Mouse (Mus musculus) mouse embryonic stem cell (cell line): ENCODE results near the gene Upk1b.

Source experiments
- in situ Hi-C, 2 experiments: fragments of 300-500 bp; cut with MboI; formaldehyde crosslinking; loops; 1 replicate in 1 of 2; 3 replicates in 1 of 2; pipeline ENCODE4 v1.14.3; 2019 to 2020; ENCODE audit warnings: low sequenced_read_pairs in 2 of 2, low pct_unique_long_range_greater_than_20kb in 1 of 2, mixed read lengths in 1 of 2; ENCODE audit not compliant: unreplicated experiment in 1 of 2

Gene Upk1b

DNA sequence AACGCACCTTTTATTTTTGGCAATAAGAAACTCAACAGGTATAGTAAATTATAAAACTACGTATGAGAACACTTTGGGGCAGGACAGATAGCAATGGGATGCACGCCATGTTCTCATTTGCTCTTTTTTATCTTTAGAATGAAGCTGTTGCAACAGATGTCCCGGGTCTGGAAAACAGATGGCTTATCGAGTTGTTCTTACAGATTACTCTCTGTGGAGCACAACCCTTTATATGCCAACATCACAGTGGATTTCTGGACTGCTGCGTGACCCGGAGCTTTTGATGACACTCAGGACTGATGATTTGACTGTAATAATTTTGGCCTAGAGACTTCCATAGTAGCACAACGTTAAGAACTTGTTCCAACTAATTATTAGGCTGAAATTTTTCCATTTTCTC, 32.4 kb downstream of the Upk1b start:
- in situ Hi-C loops, result no loop called here

DNA sequence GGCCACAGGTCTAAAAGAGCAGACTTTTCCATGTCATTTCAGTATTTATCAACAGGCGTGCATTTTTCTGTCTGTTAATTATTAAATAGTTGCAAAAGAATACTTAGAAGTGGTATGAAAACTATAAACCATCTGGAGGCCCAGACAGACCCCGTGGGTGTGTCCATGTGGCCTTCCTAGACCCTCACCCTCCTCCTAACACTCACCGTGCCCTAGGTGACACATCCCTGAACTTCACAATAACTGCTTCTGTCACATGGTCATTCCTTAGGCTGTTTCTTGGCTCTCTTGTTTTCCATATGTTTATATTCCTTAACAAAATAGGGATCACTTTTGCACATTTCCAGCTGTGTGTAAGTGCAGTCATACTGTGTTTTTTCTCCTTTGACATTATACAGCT, 33.5 kb downstream of the Upk1b start:
- in situ Hi-C loops, result no loop called here

DNA sequence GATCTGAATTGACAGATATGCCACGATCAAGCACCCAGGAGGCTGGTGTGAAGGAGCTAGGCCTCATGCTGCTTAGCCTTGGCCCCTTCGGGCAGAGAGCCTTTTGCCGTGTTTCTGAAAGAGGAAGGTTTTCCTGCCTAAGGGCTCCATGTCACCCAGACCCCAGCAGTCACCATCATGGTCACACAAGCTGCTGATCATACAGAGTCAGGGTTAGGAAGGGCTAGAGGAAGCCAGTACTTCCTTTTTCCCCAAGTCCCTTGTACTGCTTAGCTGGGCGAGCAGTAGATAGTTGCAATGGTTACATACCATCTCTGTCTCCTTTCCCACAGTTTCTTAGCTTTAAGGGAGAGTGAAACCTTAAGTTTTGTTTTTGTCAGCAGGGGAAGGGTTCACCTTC, 36.6 kb downstream of the Upk1b start:
- in situ Hi-C loops, result no loop called here

DNA sequence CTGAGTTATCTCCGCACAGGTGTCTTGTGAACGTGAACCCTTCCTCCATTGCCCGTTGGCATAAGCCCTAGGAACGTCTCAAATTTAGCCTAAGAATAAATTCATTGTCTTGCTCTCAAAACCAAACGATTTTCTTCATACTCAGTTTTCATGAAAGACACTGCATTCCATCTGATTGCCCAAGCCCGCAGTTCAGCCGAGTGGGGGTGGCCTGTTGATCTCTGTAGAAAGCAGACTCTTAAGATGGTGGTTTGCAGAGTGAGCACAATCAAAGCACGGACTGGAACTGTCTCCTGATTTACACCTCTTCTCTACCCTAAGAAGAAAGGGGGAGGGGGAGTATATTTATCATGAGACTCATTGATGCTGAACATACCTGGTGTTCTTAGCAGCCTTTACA, 37.7 kb downstream of the Upk1b start:
- in situ Hi-C loops, result no loop called here

DNA sequence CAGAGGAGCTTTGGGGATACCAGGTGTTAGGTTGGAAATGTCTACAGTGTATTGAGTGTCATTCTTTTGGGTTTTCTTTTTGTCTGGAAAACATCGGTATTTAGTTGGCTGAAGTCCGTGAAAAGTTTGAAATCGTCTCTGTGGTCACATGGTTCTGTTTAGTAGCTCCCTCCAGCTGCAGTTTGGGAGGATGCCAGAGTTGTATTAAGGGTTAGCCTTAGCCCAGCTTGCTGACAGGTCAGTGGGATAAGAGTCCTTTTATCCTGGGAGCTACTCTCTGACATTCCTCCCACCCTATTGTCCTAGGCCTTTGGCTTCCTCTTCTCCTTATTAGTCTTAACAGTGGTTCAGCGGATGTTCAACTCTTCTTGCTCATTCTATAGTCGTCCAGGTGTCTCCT, 38.2 kb downstream of the Upk1b start:
- in situ Hi-C loops, result no loop called here

DNA sequence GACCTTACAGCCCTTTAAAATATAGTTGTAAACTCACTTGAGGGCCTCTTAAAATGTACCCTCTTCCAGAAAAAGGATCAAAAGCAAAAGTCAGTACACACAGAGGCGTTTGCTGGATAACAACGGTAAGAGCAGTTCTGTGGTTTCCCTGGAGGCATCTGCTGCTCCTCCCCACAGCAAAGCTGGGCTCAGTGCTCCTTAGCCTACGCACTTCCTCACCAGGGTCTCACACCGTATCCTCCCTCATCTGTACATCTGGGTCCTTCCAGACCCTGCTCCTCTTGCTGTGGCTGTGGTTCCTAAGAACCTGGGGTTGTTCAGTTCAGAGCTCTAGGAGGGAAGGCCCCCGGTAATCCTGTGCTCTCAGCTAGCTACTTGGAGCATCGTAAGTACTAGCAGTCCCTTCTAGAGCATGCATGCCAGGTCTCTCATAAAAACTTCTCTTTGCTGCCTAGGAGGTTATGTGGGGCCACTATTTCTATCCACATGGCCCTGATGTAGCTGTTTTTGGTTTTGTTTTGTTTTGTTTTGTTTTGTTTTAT, 39.2 kb downstream of the Upk1b start:
- in situ Hi-C loops, result no loop called here

DNA sequence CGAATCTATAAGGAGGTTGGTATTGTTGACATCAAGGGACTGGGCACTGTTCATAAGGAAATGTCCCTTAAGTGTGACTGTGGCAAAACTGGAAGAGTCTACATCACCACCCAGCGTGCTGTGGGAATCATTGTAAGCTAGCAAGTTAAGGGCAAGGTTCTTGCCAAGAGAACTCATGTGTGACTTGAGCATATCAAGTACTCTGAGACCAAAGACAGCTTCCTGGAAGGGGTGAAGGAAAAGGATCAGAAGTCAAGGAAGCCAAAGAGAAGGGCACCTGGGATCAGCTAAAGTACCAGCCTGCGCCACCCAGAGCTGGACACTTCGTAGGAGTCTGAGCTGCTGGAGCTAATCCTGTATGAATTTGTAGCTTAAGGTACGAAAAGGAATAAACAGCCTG, 39.9 kb downstream of the Upk1b start:
- in situ Hi-C loops, result no loop called here

DNA sequence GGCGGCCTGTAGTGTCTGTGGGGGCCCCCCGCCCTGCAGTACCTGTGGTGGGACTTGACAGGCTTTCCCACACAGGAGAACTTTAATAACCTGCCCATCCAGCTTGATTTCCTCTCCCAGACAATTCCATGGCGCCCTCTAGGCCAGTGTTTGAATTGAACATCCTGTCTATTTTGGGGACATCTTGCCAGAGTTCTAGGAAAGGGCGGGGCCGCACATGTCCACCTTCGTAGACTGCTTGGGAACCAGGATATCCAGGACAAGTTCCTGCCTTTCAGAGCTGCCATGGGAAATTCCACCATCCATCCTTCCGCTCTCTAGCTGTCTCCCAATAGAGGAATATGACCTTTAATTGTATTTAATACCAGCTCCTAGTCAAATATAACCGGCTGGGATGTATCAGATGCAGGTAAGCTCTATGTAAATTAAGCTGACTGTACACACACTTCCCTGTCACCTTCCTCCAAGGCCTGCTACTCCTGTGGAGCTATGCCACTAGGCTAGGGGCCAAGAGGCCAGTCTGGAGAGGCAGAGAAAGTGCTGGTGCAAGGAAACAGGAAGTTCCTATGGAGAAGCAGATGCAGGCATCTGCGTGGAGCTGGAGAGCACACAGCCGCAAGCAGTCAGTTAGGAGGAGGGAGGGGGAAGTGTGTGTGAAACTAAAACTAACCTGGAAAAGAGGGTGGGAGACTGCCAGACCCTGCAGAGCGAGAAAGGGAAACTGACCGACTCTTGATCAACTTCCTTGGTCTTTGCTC, 41.8 kb downstream of the Upk1b start:
- in situ Hi-C loops, result no loop called here

DNA sequence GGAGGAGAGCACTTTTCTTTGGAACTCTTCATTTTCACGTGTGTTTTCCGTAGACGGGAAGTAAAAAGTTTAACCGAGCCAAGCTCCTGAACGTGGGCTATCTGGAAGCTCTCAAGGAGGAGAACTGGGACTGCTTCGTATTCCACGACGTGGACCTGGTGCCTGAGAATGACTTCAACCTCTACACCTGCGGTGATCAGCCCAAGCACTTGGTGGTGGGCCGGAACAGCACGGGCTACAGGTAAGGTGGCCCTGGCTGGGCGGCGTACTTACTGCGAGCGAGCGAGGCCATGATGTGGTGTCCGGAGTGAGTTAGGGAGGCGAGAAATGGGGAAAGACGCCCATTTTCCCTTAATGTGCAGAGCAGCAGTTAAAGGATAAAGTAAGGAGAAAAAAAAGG, 42.5 kb downstream of the Upk1b start:
- in situ Hi-C loops, result no loop called here

DNA sequence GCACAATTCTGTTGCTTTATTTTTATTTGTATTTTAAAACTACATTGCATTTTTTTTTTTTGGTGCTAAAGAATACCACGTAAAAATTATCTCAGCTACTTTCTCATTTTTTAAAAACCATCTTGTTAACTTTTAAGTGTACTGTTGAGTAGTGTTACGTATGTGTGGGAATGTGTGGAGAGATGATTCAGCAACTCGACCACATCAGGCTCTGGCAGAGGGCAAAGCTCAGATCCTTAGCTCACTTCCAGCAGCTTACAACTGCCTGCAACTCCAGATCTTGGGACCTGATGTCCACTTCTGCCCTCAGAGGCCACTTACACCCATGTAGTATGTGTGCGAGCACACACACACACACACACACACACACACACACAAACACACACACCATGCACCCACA, 43.6 kb downstream of the Upk1b start:
- in situ Hi-C loops, result no loop called here

DNA sequence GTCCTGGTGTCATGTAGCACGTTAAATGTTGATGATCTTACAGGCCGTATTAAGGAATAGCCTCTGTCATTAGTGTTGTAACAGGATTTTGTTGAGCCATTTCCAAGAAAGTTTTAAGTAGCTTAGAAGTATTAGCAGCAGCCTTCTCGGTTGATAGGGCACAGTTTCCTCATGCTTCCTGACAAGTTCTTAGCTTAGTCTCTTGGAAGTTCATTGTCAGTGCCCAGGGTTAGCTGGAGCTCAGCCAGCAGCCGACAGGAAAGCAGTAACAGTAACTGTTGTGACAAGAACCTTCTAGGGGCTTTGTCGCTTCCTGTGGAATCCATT, 44.0 kb downstream of the Upk1b start:
- in situ Hi-C loops, result no loop called here

DNA sequence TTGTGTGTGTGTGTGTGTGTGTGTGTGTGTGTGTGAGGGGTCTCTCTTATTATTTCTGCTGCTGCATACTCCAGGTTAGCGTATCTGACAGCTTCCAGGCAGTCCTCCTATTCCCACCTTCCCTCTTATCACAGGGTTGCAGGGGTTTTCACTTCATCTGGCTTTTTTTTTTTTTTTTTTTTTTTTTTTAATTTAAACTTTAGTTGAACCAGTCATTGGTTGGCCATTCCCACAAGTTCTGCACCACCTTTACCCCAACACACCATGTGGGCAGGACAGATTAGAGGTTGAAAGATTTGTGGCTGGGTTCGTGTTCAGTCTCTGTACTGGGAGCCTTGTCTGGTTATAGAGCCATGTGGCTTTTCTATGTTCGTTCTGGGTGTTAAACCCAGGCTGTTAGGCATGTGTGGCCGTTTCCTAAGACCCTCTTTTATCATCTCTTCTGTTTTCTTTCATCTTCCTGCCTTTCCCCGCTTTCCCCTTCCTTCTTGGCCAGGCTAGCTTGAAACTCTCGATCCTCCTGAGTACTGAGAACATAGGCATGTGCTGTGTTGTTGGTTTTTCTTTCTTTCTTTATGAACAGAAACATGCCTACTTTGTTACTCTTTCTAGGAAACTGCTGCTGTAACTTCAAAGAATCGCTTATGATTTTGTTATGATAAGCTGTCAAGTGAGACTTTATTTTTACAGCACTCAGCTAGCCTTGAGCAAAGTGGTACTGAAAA, 44.5 kb downstream of the Upk1b start:
- in situ Hi-C loops, result no loop called here

DNA sequence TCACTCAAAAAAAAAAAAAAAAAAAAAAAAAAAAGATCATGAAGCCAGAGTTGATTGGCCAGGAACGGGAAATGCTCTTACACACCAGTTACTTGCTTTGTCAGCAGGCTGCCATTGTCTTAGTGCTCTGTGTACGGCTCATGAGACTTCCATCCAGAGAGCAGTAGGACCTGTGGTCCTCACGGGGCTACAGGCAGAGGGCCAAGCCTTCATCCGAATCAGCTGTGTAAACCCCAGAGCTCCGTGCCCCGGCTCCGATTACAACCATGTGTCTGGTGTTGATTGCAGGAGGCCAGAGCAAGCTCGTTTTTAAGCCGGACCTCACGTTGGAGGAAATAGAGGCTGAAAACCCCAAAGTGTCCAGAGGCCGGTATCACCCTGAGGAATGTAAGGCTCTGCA, 46.5 kb downstream of the Upk1b start:
- in situ Hi-C loops, result no loop called here

DNA sequence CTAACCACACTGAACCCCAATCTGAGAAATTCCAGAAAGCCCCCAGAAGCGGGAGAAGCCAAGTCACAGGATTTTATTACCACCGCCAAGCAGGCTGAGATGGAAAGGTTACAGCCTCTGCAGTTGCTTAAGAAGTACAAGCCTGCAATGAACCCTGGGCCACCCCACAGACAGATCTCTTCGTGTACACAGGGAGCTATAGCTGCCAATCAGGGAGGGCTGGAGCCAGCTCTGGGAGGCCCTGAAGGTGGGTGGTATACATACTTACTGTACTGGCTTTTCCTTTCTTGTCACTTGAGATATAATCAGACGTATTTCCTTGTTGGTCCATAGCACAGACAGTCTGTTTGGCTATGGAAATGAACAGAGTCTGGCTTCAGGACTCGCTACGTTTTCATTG, 49.3 kb downstream of the Upk1b start:
- in situ Hi-C loops, result no loop called here

DNA sequence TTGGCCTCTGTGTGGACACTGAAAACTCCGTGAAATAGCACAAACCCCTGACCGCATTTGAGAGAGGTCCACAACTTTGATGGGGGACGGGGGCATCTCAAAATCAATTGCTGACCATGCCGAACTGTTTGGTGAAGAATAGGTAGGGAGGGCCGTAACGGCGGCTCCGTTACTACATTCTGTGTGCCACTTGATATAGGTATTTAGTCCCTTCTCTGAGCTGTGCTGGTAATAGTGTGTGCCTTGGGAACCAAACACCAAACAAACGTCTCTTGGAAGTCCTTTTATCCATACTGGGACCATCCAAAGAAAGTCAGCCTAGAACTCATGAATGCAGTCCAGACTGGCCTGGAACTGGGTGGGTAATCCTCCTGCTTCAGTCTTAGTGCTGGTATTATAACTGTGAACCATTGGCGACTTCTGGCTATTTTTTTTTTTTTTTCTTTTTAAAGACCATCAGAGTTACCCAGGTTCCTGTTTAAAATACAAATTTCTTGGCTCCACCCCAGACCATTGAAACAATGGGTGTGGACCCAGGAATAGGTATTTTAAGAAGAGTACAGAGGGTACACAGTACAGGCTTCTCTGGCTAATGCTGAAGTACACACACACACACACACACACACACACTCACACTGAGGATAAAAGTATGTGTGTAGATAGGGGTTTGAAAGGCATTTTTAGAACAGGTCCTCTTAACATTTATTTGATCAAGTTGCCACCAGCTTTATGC, 56.0 kb downstream of the Upk1b start:
- in situ Hi-C loops, result no loop called here

DNA sequence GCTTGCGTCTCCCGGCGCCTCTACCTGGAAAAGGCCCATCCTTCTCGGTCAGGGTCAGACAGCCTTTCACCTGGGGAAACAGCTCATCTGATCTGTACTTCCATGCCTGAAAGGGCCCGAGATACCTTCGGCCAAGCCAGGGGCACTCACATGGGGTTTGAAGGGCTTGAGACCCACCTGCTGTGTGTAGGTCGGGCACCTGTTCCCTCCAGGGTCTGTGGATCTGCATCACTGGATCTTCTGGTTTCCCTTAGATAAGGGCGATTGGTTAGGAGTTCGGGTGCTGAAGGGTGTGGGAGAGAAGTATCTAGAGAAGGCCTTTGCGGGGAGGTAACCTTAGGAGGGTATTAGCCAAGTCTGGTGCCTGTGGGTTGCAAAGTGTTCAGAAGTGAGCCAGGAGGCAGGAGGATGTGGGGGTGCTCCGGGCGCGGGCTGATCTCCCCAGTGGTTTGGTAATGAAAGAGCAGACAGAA, 57.4 kb downstream of the Upk1b start:
- in situ Hi-C loops, result no loop called here

DNA sequence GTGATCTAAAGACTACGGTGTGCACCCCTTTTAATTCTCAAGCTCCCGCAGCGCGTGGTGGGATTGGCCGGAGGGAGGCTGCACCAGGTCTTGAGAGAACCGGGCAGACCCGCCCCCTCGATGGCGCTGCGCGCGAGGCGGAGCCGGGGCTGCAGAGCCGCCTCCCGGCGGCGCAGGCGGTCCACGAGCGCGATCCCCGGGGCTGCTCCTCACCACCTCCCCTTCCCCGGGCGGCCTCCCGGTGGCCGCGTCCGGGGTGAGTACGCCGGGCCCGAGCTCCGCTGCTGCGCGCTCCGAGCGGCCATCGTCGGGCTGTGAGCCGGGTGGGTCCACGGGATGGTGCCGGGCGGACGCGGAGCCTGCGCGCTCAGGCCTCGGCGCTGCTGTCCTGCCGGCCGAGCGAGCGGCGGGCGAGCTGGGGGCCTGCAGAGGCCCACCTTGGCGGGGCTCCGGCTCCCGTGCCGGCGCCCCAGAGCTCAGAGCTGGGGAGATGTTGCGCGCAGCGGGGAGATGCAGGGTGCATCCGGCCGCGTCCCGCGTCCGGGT, 57.9 kb downstream of the Upk1b start, which contains the start of gene B4galt4:
Gene B4galt4, plus strand, starts transcription at position 152 of the 546 bp plus-strand sequence.
- in situ Hi-C loops, result no loop called here

DNA sequence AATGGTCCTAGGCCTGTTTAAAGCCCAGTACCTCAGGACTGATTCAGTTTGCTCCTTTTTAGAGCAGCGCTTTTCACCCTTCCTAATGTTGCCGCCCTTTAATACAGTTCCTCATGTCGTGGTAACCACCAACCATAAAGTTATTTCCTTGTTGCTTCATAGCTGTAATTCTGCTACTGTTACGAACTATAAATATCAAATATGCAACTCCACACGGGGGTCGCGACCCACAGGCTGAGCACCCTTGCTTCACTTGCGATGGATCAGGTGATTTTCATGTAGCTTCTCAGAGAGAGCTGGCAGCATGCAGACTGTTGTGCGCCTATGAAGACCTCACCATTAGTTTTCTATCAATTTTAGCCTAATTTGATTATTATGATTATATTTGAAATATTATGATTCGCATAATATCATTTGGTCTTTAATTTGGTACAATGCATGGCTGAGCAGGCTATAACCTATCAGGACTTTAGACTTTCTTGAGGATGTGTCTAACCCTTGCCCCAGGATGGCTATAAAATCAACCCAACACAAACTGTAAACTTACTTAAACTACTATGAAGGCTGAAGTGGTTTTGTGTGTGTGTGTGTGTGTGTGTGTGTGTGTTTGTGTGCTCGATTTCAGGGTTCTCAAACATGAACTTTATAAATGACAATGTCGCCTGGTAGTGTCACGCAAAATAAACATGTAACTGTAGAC, 58.8 kb downstream of the Upk1b start:
- in situ Hi-C loops, result no loop called here
